Mouse (Mus musculus) olfactory bulb, adult 2 months (tissue): Measurements from ENCODE around the gene Tsc22d3. TPM values are rescaled to one million over a fixed set of nuclear protein-coding genes. Genes with fewer than 3 reads are reported as not detected.
"Not testable (repeated sequence)": the region's sequence is repeated elsewhere in the genome, so short reads cannot be mapped to it uniquely, and the experiment has no call there.

ENCODE experiments used
- H3K27ac ChIP-seq: fragments of 200-500 bp; 2 replicates; pipeline ENCODE4 v1.5.1; 2012; ENCODE audit warnings: low read depth, low read length; ENCODE audit not compliant: insufficient read depth
- H3K4me1 ChIP-seq: fragments of 200-500 bp; 2 replicates; pipeline ENCODE4 v1.6.1; 2012; ENCODE audit warnings: low read length; ENCODE audit not compliant: control insufficient read depth, insufficient read depth
- H3K4me3 ChIP-seq: fragments of 200-500 bp; 2 replicates; pipeline ENCODE4 v1.5.1; 2012; ENCODE audit warnings: mild to moderate bottlenecking, low read depth, low read length, moderate library complexity; ENCODE audit not compliant: insufficient read depth
- CTCF ChIP-seq: fragments of 200-500 bp; IDR thresholded peaks from 2 replicates; pipeline ENCODE4 v1.5.1; 2012; ENCODE audit warnings: low read depth, mild to moderate bottlenecking, low read length, moderate library complexity; ENCODE audit not compliant: insufficient read depth
- POLR2A ChIP-seq: fragments of 200-500 bp; IDR thresholded peaks from 2 replicates; pipeline ENCODE4 v1.6.1; 2012; ENCODE audit warnings: mild to moderate bottlenecking, low read depth, low read length, moderate library complexity; ENCODE audit not compliant: insufficient read depth
- WGBS: fragments of 180-500 bp; shearing (Covaris S2); methylation state at CpG from one replicate; pipeline ENCODE4 v1.1.7; 2018; 5-methylcytosine and 5-hydroxymethylcytosine counted together
- polyA plus RNA-seq: library from polyadenylated mRNA; stranded (reverse); fragments of >200 nt; gene quantifications from 2 replicates; pipeline ENCODE4 v1.2.4, GENCODE M21; 2012; ENCODE audit warnings: low replicate concordance; ENCODE audit not compliant: missing spikeins, insufficient read depth, insufficient read length

Gene Tsc22d3
- polyA plus RNA-seq, 1 experiment, result not detected

DNA sequence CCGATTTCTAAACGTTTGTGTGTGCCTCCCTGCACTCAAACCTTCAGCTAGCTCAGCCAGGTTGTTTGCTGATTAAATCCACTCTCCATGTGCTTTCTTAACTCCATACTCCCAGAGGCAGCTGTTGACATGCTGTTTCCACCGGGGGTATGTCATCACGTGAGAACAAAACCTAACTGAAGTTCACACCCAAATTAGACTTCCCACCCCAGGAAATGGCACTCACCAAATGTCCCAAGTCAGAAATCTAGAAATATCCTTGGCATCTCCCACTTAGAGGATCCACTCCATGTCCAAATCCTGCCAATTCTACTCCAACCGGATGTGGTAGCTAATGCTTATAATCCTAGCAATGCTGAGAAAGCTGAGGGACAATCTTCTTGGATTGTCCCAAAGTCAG lies 100.2 kb downstream of the Tsc22d3 start:
- WGBS, result 78% methylated on average over 5 of the region's 5 CpGs
- no peak overlapping the region for H3K4me3 ChIP-seq
- no peak overlapping the region for H3K27ac ChIP-seq
- TF ChIP-seq POLR2A, result no peak
- no peak for TF ChIP-seq CTCF
- H3K4me1 ChIP-seq, result no peaks in the 10 kb centered on the region

GRCm38 (mm10) chrX:140498431-140498830 lies 102.0 kb downstream of the Tsc22d3 start:
- H3K4me3 ChIP-seq, H3K27ac ChIP-seq, H3K4me1 ChIP-seq: not testable (repeated sequence)
- 61% methylated on average over 4 of the region's 4 CpGs for WGBS

GRCm38 (mm10) chrX:140494170-140494569 lies 106.3 kb downstream of the Tsc22d3 start:
- no peaks in the 10 kb centered on the region for H3K4me1 ChIP-seq
- H3K27ac ChIP-seq, result no peak overlapping the region
- no peak overlapping the region for H3K4me3 ChIP-seq
- TF ChIP-seq CTCF (no peak), POLR2A (no peak)
- 94% methylated on average over 6 of the region's 6 CpGs for WGBS

DNA sequence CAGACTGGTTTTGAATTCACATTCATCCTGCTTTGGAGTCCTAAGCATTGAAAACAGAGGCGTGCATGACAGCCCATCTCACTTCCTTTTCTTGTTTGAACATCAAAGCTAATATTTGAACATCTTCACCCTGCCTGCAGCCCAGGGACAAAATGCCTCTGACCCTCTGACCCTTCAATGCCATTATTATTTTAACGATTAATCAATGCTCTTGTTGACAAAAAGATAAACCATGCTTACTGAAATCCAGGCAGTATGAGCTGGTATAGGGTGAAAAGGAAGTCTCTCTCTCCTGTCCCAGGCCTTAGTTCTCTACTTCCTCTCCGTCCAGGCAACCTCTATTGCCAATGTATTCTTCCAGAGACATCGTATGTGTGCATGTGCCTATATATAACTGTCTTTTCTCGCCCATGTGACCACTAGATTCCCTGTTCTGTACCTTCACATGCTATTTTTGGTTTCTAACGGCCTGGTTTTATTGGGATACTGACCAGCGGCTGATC lies 106.9 kb downstream of the Tsc22d3 start:
- TF ChIP-seq CTCF (no peak), POLR2A (no peak)
- 87% methylated on average over 7 of the region's 7 CpGs for WGBS
- no peak overlapping the region for H3K4me3 ChIP-seq
- no peak overlapping the region for H3K27ac ChIP-seq
- no peaks in the 10 kb centered on the region for H3K4me1 ChIP-seq

GRCm38 (mm10) chrX:140491884-140492571 lies 108.4 kb downstream of the Tsc22d3 start:
- TF ChIP-seq POLR2A (no peak), CTCF (no peak)
- 49% methylated on average over 10 of the region's 10 CpGs for WGBS
- no peak overlapping the region for H3K4me3 ChIP-seq

GRCm38 (mm10) chrX:140490203-140490602 lies 110.3 kb downstream of the Tsc22d3 start:
- Histone ChIP-seq H3K4me3 (no peak overlapping the region), H3K4me1 (no peaks in the 10 kb centered on the region), H3K27ac (no peak overlapping the region)
- no peak for TF ChIP-seq POLR2A
- no peak for TF ChIP-seq CTCF
- 95% methylated on average over 3 of the region's 3 CpGs for WGBS

More at GRCm38 (mm10) chrX:140491884-140492571, 108.4 kb downstream of the Tsc22d3 start:
- Histone ChIP-seq H3K27ac (no peak overlapping the region), H3K4me1 (no peaks in the 10 kb centered on the region)

Other genes starting within 250 kb of the Tsc22d3 start
- gene Prps1, start 144.0 kb downstream of the Tsc22d3 start, polyA plus RNA-seq, result not detected in 2 replicates
- not detected in 2 replicates for gene Mid2, start 63.9 kb upstream of the Tsc22d3 start, polyA plus RNA-seq
- gene Tex13b, start 212.8 kb upstream of the Tsc22d3 start, polyA plus RNA-seq, result not detected in 2 replicates